Mouse (Mus musculus): ENCODE measurements around the gene Manba.
"Not testable (repeated sequence)": the region's sequence is repeated elsewhere in the genome, so short reads cannot be mapped to it uniquely, and the experiment has no call there.

The Manba gene

DNA sequence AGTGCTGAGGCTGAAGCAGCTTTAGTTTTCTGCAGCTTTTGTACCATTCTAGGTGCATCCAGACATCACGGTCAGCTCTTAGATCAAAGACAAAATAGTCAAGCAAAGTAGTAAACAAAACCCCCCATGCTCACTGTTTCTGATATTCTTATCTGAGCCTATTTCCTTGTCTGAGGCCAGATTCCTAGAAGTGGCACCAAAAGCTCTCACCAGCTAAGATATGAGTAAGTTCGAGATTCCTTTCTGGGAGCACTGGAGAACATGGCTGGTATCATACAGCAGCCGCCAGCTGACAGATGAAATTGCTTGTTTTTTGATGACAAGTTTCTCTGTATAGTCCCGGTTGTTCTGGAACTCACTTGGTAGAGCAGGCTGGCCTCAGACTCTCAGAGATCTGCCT lies 2.4 kb downstream of the Manba start:
- DNase-seq (ENCODE audit: low spot score), result no peak

DNA sequence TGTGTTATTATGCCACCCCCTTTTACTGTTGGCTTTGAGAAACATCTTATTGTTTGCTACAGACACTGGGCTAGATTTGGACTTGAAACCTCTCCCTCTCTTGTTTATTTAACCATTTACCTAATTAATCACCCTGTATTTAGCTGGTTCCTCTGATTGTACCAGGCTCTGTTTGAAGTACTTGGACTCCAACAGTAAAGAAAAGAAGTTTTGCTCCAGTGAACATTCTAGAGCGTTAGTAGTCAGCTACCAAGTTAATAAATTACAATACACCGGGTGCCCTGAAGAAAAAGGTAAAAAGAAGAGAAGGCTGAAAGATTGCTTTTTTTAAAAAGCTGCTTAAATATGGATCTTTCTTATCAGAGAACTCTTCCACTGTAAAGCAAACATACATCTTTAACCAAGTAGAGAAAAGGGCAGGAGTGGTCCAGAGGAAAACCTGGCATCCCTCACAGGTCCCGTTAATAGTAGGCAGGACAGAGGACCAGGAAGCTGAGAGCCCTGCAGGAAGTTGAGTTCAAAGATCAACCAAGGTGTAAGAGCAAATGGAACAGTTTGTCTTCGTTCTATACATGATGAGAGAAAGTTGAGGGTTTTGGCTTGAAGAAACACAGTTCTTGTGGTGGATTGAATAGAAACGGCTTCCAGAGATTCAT lies 4.6 kb downstream of the Manba start:
- no peak for DNase-seq (ENCODE audit: low spot score)

DNA sequence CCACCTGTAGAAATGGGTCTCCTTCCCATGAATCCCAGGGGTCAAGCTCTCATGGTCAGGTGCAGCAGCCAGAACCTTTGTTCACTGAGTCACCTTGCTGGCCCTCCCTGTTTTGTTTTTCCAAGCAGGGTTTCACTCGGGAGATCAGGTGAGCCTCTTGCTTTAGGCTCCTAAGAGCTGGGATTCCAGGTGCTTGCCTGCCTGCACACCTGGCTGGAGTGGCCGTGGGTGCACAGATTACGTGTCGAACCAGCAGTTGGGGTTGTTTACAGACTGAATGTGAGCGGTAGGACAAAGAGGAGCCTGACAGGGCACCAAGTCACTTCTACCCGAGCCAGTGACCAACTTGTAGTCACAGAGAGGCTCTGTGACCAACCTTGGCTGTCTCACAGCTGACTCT lies 5.7 kb downstream of the Manba start:
- no peak for DNase-seq (ENCODE audit: low spot score)

DNA sequence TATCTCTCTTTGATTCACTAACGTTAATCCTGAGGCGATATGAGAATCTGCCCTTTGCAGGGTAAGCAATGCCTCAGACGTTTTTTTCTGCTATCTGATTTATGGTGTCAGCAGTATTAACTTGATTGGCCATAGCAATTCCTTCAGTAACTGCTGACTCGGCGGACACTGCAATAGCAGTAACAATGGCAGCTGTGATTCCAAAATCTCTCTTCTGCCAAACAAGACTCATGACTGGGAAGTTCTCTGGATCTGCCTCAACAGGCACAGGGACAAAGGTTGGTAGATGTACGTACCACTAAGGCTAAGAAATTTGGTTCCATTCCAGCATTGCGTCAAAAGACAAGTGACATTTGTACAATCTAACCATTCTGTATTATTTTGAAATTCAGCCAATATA lies 7.9 kb downstream of the Manba start:
- not testable (repeated sequence) for DNase-seq (ENCODE audit: low spot score)

DNA sequence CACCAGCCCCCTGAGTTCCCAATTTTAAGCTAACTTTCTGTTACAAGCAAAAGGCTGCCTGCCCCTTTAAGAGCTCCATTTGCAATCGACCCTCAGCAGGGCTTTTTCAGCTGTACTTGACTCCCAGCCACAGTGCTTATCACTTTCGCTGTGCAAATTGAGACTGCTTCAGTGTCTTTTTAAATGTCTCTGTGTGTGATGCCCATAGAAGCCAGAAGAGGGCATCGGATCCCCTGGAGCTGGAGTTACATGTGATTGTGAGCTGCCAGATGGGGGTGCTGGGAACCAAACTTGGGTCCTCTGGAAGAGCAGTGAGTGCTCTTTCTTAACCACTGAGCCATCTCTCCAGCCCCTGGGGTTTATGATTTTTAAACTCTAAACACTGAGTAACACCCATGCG lies 12.5 kb downstream of the Manba start:
- not testable (repeated sequence) for DNase-seq (ENCODE audit: low spot score)

DNA sequence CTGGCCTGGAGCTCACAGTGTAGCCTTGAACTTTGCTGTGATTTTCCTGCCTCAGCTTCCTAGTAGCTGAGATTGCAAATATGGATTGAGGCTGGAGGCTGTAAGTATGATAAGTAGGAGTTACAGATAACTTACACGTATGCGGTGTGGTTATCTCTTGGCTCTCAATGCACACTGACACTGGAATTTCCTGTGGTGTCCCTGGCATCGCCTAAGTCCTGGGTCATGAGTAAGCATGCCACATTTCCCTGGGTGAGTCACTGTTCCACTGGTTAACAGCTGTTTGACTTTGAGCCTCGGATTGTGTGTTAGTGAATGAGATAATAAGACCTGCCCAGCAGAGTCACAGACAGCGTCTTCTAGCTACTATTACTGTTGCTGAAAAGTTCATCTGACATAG lies 13.5 kb downstream of the Manba start:
- DNase-seq (ENCODE audit: low spot score), result no peak

- DNase-seq (ENCODE audit: low spot score), result no peak
Observed at GRCm38 (mm10) chr3:135503160-135503559, 17.7 kb downstream of the Manba start.

GRCm38 (mm10) chr3:135505369-135505909 lies 20.0 kb downstream of the Manba start:
- peak; percentile 67 for DNase-seq (ENCODE audit: low spot score)

GRCm38 (mm10) chr3:135505916-135506482 lies 20.6 kb downstream of the Manba start:
- DNase-seq (ENCODE audit: low spot score), result no peak

- no peak for DNase-seq (ENCODE audit: low spot score)
Observed at GRCm38 (mm10) chr3:135507506-135507905, 22.1 kb downstream of the Manba start.

- no peak for DNase-seq (ENCODE audit: low spot score)
Observed at GRCm38 (mm10) chr3:135508191-135508590, 22.8 kb downstream of the Manba start.

- no peak for DNase-seq (ENCODE audit: low spot score)
Observed at GRCm38 (mm10) chr3:135510372-135510771, 25.0 kb downstream of the Manba start.

DNA sequence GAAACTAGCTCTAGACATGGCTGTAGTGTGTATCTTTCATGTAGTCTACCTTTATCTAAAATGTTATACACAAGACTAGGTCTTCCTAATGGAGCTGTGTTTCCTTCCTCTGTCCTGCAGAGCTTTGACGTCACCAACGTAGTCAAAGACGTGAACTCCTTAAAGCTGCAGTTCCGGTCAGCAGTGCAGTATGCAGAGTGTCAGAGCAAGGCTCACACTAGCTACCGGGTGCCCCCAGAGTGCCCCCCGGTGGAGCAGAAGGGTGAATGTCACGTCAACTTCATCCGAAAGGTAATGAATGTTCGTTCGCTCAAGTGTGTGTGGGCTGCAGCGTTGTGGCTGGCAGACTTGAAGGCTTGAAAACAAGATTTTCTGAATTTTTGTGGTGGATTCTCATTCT lies 26.3 kb downstream of the Manba start:
- DNase-seq (ENCODE audit: low spot score), result no peak

- DNase-seq (ENCODE audit: low spot score), result no peak
Observed at GRCm38 (mm10) chr3:135513270-135513669, 27.9 kb downstream of the Manba start.

DNA sequence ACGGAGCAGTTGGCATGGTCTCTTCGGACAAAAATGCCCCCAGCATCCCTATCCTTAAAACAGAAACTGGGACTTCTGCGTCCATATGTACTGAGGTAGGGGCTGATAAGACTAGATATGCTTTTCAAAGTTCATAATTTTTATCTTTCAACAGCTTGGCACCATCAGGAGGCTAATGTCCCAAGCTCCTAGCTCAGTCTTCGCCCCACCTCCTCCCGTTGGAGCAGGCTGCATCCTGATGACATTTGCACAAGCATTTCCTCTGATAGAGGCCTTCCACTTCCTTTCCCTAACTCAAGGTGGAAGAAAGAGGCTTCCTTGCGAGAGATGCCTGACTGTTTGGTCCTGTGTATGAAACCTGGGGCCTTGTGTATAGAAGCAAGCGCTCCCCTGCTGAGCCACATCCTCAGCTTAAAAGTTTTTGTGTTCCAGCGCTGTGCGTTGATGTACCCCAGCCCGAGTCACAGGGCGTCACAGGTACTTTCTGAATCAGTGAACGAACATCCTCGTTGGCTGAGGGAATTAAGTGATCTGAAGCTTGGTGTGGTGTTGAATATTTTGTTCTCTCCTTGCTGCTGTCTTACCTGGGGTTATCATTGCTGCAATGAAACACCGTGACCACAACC lies 28.5 kb downstream of the Manba start:
- DNase-seq (ENCODE audit: low spot score), result no peak

DNA sequence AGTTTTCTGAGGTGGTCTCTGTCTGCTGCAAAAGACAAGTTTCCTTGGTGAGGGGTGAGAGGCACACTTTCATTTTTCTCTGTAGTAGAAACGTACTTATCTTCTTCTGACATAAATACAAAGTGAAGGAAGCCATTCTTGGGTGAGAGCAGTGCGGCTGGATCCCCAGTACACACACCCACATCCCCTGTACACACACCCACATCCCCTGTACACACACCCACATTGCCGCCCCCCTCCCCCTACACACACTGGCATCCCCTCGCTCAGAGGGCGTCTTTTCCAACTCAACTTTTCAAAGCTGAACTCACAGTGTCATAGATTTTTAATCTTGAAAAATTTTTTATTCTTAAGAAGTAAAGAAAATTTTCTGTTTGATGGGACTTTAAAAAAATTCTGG lies 29.8 kb downstream of the Manba start:
- no peak for DNase-seq (ENCODE audit: low spot score)

GRCm38 (mm10) chr3:135516891-135517290 lies 31.5 kb downstream of the Manba start:
- DNase-seq (ENCODE audit: low spot score), result peak; percentile 39

- DNase-seq (ENCODE audit: low spot score), result no peak
Observed at GRCm38 (mm10) chr3:135518882-135519281, 33.5 kb downstream of the Manba start.

DNA sequence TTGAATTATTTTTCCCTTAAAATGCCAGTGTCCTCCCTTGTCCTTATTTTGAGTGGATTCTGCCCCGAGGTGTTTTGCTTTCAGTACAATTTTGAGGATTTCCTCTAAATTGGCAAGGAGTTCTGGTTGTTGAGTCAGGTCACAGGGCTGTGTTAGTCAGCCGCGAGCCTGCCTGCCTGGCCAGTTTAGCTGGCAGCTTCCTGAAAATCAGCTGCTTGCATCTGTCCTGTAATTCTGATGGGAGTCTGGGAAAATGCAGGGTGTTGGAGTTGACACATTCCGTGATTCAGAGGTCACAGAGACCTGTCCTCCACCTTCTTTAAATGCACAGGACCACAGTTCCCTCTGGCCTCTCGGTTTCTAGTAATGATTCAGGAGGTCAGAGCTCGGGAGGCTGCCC lies 34.2 kb downstream of the Manba start:
- no peak for DNase-seq (ENCODE audit: low spot score)

DNA sequence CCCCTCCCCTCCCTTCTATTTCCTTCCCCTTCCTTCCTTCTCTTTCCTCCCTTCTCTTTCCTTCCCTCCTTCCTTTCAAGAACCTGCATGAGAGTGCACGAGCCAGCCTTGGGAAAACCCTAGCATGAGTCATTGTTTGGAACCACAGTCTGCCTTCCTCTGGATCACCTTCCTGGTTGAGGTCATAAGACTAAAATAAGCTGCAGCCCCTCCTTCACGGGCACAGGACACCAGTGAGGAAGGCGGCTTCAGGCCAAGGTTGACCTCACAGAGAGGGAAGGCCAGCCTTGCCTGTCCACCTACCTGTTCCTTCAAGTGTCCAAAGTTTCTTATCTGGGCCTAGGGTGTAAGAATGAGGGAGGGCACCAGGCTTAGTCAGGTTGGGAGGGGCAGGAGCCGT lies 36.6 kb downstream of the Manba start:
- no peak for DNase-seq (ENCODE audit: low spot score)

DNA sequence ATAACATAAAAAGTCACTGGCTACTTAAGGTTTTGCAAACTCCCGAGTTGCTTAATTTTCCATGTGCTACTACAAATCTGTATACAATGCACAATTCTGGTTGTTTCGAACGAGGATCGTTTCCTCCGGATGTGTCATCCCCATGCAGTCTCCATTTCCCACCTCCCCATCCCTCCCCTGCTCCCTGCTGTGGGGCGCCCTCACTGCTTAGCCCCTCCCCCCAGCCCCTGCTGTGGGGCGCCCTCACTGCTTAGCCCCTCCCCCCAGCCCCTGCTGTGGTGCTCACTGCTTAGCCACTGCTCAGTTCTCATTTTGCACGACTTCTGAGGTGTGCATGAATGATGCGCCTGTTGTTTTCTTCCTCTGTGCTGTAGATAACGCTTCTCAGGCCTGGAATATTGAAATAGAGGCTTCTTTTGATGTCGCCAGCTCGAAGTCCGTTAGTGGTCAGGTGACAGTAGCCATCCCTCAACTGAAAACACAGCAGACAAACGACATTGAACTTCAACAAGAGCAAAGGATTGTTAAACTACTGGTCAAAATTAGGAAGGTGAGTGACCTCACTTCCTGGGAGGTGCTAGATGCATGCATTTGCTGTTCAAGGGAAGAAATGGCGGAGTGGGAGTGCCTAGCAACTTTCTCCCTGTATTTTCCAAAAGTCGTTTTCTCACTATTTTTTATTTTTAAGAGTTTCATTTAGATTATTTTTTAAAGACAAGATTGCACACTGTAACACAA lies 37.4 kb downstream of the Manba start:
- DNase-seq (ENCODE audit: low spot score), result no peak

DNA sequence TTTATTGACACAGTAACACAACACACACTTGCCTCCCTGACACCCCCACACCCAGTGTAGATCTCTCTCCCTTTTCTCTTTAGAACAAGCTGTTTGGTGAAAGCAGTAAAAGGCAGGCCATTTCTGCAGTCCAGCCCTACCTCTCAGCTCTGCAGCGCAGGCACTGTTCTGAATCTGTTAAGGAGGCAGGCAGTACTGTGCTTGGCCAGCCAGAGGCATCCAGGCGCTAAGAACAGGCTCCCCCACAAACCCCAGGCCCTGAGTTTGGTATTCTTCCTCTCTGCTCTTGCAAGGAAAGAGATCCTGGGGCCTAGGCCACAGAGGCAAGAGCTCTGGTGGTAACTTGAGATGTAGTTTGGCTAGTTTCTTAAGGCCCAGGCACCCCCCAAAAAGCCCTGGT lies 39.5 kb downstream of the Manba start:
- DNase-seq (ENCODE audit: low spot score), result not testable (repeated sequence)

DNA sequence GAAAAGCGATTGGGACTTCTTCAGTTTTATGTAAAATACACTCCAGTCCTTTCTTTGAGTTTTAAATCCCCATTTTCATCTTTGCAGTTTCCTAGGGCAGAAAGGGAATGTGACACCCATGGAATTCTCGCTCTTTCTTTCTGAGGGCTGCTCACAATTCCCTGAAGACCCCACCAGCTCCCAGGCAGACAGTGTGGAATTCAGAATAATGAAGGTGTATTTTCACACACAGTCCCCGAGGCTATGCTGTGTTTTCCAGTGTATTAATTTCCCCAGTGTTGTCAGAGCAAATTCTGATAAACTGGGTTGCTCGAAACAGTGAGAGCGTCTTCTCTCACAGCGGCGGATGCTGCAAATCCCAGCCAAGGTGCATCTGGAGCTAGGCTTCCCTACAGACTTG lies 44.3 kb downstream of the Manba start:
- no peak for DNase-seq (ENCODE audit: low spot score)

All from layer of hippocampus, adult 11-12 months (tissue).